Mouse (Mus musculus): ENCODE results near the gene C1qtnf5.

The C1qtnf5 gene

DNA sequence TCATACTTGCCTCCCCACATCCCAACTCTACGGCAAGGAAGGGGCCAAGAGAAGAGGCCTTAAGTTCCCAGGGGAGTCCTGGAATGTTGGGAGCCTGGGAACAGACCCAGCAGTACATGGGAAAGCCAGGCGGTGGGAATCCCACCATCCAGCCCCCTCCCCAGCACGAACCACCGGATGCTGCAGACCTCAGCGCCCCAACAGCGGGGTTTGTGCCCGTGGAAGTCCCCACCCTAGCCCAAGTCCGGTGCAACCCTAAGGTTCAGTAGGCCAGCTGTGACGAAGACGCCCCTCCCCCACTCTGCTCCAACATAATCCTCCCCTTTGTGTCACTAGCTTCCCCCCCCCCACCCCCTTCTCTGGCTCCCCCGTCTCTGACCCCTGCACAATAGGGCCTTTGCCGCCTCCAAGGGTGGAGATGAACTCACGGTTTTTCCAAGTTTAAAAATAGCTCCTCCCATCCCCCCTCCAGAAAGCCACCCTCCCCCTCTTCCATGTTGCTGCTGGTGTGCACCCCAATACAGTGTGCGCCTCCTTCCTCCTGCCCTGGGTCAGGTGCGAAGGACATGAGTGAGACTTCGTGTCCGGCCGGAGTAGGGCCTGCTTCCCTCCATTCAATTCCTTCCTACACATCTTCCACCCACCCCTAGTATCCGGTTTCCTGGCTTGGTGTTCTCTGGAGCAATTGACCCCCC, 23.7 kb downstream of the C1qtnf5 start:
- no peak for DNase-seq (ENCODE audit: low spot score in 2 of 2)

DNA sequence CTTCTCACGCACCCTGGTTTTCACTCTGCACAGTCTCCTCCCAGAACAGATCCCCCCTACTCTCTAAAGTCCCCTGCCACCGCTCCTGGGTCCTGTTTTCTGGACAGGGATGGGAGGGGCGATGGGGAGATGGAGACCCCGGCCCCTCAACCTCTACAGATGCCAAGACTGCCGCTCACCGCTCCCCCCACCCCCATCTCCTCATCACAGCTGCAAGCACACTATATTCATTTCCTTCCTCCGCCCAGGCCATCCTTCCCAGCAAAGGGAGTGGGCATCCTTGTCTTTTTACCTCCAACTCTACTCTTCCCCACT, 24.2 kb downstream of the C1qtnf5 start:
- DNase-seq (ENCODE audit: low spot score in 2 of 2): no peak

DNA sequence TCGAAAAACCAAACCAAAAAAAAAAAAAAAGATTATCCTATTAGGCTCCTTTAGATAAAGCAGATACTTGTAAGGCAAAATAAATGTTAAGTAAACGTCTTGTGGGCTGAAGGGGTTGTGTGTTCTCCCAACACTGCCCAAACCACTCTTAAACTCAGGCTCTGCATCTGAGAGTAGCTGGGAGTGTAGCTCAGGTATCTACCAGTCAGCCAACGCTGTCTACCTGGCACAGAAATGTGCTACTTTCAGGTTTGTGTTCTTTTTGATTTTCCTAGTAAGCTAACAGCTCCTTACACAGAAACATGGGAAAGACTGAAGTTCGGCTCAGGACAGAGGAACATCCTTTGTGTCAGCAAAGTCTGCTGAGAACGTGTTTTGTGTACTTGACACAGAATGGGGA, 25.2 kb downstream of the C1qtnf5 start:
- DNase-seq (ENCODE audit: low spot score in 2 of 2): no peak

DNA sequence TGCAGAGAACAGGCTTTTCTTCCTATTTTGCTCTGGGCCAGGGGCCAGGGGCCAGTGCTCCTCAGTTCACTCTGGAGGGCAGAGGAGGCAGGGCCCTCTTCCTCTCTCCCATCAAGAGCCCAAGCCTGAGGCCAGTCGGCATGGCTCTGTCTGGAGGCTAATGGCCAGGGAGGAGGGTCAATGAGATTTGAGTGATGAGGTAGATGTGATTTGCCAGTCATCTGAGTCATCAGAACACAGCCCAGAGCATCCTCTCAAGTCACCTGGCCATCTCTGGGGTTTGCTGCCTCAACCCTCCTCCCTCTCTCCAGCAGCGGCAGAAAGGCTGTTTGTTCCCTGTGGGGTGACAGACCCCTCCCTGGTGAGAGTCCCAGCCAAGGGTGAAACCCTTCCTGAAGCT, 26.2 kb downstream of the C1qtnf5 start:
- DNase-seq (ENCODE audit: low spot score in 2 of 2): no peak

DNA sequence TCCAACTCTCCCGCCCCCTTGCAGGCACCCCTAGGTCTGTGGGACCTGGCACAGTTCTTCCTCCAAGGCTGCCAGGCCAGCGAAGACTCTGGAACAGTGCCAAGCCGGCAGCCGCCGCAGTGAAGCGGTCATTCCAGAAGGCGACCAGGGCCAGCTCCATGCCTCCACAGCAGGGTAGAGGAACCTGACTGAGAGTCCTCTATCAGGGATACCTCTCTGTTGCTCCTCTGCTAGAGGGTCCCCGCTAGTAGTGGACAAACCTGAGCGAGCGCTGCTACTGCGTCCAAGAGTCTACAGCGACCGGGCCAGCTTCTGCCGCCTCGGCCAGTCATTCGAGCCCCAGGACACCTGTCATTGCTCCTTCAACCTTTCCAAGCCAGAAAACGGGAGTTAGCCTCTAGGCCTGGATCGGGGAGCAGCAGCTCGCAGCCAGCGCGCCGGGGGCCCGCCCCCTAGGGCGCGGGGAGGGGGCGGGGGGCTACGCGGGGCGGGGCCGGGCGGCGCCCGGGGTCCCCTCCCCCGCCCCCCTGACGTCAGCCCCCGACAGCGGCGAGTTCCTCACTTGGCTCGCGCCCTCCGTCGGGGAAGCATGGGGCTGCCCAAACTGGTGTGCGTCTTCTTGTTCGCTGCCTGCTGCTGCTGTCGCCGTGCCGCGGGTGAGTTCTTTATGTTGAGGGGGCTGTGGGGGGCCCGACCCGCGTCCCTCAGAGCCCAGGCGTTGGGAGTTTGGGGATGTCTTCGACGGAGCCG, 27.2 kb downstream of the C1qtnf5 start, which contains the start of gene Mcam:
TSS of gene Mcam (plus strand) at position 369 of the 750 bp plus-strand sequence.
- DNase-seq (ENCODE audit: low spot score in 2 of 2): peak in 1 of 2 experiments; percentile 68

DNA sequence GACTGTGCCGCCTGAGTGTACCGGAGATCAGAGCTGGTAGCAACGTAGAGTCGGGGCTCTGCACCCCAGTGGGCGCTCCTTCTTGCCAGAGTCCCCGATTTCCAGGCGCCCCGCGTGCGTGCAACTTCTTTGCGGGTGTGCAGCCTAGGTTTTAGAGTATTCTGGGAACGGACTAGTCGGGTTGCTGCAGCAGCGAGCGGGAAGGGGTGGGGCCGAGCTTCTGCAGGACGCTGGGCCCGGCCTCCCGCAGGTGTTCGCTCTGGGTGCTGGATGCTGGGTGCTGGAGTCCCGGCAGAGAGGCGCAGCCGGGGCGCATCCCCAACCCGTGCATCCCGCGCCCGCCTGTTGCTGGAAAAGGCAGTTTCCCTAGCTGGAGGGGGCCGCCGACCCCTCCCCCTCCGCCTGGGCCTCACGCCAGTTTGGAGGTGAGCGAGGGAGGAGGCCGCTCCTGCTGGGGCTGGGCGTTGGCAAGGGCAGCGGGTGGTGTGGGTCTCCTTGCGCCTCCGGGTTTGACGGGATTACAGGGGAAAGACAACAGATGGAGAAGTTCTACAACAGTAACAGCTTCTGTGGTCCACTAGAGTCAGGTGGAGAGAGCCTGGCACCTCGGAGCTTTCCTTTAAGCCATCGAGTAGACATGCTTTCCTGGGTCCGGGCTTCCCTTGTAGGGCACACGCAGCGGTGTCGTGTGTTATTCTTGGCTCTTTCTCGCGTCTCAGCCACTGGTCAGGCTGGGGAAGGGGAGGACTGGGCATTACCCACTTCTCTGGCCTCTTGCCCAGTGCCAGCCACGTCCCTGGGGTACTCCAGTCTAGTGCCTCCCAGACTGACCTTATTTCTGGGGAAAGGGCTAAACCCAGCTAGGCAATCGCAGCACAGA, 28.0 kb downstream of the C1qtnf5 start:
- DNase-seq (ENCODE audit: low spot score in 2 of 2): peak in 1 of 2 experiments; percentile 65

DNA sequence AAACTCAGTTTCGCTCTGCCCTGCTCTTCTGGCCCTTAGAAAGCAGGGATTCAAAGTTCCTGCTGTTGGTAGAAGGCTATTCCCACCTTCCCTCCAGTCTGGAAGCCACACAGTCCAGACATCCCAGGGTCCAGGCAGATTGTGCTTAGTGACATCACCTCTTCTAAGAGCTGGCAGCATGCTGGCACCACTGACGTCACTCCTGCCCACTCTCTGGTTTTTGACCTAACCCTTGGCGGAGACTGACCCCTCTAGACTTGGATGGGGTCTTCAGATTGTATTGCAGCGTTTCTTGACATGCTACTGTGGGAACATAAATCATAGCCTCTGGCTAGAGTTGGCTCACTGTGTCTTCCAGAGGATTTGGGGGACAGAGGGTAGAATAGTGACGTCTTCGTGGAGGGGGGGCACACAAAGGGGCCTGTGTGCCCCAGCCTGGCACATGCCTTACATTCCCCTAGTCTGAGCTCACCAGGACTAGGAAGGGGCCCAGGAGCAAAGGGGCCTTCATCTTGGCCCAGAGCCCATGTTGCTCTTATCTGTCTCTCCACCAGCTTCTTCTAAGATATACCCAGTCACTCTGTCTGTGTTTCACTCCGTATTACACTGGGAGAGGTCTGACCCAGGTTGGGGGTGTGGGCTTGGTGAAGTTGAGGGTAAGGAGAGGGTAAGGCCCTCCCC, 28.8 kb downstream of the C1qtnf5 start:
- no peak for DNase-seq (ENCODE audit: low spot score in 2 of 2)

DNA sequence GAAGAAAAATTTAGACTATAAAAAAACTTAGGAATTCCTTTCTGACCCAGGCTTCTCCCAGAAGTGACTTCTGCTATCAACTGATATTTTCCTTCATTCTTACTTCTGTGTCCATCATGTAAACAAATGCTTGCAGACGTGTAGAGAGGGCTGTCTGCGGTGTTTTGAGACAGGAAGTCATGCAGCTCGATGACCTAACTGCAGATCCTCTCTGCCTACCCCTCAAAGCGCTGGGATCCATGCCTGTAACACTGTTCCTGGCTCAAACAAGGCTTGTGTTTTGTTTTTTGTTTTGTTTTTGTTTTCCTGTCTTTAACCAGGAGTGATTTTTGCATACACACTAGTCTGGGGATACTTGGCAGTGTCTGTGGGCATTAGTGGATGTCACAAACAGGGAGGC, 30.8 kb downstream of the C1qtnf5 start:
- DNase-seq (ENCODE audit: low spot score in 2 of 2): no peak

DNA sequence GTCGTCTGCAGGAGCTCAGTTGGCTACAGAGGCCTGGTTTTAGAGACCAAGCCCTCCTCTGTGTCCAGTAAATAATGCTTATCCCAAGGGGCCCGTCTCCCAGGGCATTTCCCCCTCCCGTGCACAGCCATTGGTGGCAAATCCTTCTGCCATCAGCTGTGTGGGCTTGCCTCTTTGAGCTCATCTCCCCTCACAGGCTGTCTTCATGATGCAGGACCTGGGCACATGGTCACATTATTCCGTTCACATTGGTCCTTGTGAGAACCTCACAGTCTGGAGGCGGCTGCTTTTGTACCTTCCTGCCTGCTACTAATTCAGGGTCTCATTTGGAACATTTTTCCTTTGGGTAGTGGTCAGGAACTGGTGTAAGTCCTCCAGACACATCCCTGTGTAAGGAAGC, 34.9 kb downstream of the C1qtnf5 start:
- no peak for DNase-seq (ENCODE audit: low spot score in 2 of 2)

DNA sequence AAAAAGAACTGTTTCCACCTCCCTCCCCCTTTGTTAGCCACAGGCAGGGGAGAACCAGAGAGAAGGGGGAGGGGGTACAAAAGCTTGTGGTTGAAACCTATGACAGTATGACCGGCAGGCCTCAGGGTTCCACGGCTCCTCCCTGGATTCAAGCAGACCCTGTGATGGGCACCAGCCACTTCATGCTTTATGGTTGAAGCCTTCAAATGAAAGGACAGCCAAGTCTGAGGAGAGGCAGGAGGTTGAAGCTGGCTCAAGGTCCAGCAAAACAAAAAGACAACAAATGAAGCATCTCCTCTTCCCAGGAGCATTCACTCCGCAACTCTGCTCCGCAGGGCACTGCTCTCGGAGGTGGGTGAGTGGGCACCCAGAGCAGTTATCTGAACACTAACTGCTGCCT, 36.4 kb downstream of the C1qtnf5 start:
- DNase-seq (ENCODE audit: low spot score in 2 of 2): no peak

DNA sequence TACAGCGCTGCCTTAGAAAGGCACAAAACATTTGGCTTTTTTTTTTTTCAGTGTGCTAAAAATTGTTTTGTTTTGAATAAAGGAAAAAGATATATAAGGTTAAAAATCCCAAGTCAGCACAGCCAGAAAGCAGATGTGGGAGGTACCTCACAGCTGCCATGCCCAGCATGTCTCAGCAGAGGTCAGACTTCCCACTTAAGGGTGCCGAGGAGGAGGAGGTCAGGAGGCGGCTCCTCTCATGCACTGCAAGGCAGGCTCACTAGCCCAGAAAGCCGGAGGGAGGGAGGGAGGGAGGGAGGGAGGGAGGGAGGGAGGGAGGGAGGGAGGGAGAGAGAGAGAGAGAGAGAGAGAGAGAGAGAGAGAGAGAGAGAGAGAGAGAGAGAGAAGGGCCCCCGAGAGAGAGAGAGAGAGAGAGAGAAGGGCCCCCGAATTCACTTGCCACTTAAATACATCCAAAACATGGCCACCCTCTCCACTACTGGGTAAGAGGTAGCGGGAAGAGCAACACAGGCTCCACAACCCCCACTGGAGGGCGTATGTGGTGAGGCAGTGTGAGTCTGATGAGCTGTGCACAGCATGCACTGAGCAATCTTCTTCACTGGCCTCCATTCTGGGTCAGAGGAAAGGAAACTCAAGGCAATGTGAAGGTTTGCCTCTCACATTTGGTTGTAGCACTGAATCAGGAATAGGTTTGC, 37.1 kb downstream of the C1qtnf5 start:
- DNase-seq (ENCODE audit: low spot score in 2 of 2): no peak

DNA sequence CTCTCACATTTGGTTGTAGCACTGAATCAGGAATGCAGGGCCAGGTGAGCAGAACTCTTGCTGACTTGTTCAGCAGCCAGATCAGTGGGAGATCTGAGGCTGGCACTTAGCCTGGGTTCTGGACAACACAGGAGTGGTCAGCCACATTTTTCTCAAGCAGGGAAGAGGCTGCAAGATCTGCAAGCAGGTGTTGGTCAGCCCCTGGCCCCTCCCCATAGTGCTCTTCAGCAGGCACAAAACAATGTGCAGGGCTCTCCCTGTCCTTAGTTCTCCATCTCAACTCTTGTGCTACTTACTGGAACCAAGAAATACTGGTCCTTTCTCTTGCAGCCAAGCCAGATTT, 37.6 kb downstream of the C1qtnf5 start:
- DNase-seq (ENCODE audit: low spot score in 2 of 2): no peak

DNA sequence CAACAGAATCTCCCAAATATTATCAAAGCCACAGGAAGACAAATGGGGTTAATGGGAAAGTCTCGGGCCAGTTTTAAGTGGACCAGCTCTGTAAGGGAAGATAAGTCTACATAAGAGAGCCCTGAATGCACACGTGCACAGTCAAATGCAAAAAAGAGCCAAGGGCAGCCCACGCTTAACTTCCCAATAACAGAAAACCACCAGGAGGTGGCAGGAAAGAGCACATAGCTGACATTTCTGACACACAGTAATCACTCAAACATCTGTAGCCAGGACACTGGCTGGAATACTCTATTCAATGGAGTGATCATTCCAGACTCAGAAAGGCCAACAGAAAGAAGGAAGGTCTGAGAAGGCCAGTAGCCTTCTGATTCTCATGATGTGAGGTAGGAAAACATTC, 40.2 kb downstream of the C1qtnf5 start:
- no peak for DNase-seq (ENCODE audit: low spot score in 2 of 2)
